Mouse (Mus musculus) heart, postnatal 0 days (tissue): ENCODE measurements around the gene Znrf1. TPM values are rescaled to one million over a fixed set of nuclear protein-coding genes. Genes with fewer than 3 reads are reported as not detected.

ENCODE experiments used
- ATAC-seq: fragments of 200-750 bp; cut with Nextera tagmentation; 2 replicates; pipeline ENCODE4 v1.8.0; 2017; ENCODE audit warnings: low read depth, moderate number of reproducible peaks, moderate library complexity; ENCODE audit not compliant: insufficient read depth
- DNase-seq: peaks from one replicate; pipeline ENCODE4 v3.0.0-alpha.2; 2016; ENCODE audit warnings: low spot score
- H3K27ac ChIP-seq: fragments of 300-500 bp; sonication (generic); 2 replicates; pipeline ENCODE4 v1.5.1; 2014; ENCODE audit warnings: low read depth, mild to moderate bottlenecking
- H3K27me3 ChIP-seq: fragments of 300-500 bp; sonication (generic); 2 replicates; pipeline ENCODE4 v1.6.1; 2014; ENCODE audit warnings: low read length, mixed read lengths; ENCODE audit not compliant: control insufficient read depth, insufficient read depth
- H3K36me3 ChIP-seq: fragments of 300-500 bp; sonication (generic); replicated peaks from 2 replicates; pipeline ENCODE4 v1.6.1; 2014; ENCODE audit warnings: low read length, mixed read lengths; ENCODE audit not compliant: control insufficient read depth, insufficient read depth
- H3K4me1 ChIP-seq: fragments of 300-500 bp; sonication (generic); 2 replicates; pipeline ENCODE4 v1.6.1; 2014; ENCODE audit warnings: antibody characterized with exemption; ENCODE audit not compliant: control insufficient read depth, insufficient read depth
- H3K4me2 ChIP-seq: fragments of 300-500 bp; sonication (generic); 2 replicates; pipeline ENCODE4 v1.6.1; 2014; ENCODE audit warnings: low read depth, mild to moderate bottlenecking, low read length, moderate library complexity
- H3K4me3 ChIP-seq: fragments of 300-500 bp; sonication (generic); 2 replicates; pipeline ENCODE4 v1.5.1; 2014; ENCODE audit warnings: low read depth, low read length
- H3K9ac ChIP-seq: fragments of 300-500 bp; sonication (generic); replicated peaks from 2 replicates; pipeline ENCODE4 v1.6.1; 2014; ENCODE audit warnings: low read depth, low read length, mixed read lengths
- H3K9me3 ChIP-seq: fragments of 300-500 bp; sonication (generic); replicated peaks from 2 replicates; pipeline ENCODE4 v1.6.1; 2016; ENCODE audit warnings: low read length; ENCODE audit not compliant: control insufficient read depth
- CTCF ChIP-seq: IDR thresholded peaks from 2 replicates; pipeline ENCODE4 v1.5.1; 2016; ENCODE audit warnings: antibody characterized with exemption, control low read depth, low read depth
- EP300 ChIP-seq: IDR thresholded peaks from 2 replicates; pipeline ENCODE4 v1.6.1; 2016; ENCODE audit warnings: antibody characterized with exemption, low read depth
- WGBS: fragments of 180-500 bp; shearing (Covaris S2); extraction: QIAGEN DNeasy Blood & Tissue Kit; methylation state at CpG from one replicate; pipeline ENCODE4 v1.1.7; 2014; 5-methylcytosine and 5-hydroxymethylcytosine counted together
- polyA plus RNA-seq: library from polyadenylated mRNA; unstranded; fragments of >200 nt; fragmentation: Nextera tagmentation; extraction: Ambion mirVana; gene quantifications from 2 replicates; pipeline ENCODE4 v1.2.1, GENCODE M21; 2015
- total RNA-seq: library from RNA; depleted of rRNA; stranded (reverse); fragments of >200 nt; gene quantifications from 2 replicates; pipeline ENCODE4 v1.2.3, GENCODE M21; 2014; ENCODE audit warnings: low replicate concordance

The Znrf1 gene
- total and polyA plus RNA-seq, 2 experiments from 2014 or later = 13.9 to 52.1 TPM

DNA sequence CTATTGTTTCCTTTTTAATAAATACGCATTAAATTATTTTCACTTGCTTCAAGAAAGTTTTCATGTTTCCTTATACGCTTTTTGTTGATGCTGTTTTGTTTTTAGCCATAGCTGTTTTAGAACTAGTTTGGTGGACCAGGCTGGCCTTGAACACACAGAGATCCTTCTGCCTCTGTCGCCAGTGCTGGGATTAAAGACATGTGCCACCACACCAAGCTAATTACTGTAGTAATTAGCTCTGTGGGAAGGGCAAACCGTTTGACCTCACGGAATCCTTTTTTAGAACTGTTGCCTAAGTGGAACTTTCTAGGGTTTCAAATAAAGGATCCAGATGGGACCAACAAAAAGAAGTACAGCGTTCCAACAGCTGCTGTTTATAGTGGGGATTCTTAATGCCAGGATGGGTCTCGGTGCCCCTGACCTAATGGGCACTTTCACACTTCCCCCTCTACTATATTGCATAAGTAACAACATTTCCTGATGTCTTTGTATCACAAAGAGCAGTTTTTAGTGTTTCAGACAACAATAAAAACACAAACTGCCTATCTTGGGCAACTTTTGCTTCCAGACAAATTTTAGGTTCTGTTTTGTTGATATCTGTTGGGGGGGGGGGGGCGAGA is 15.7 kb downstream of the Znrf1 start:
- DNase-seq (no peak), ATAC-seq (no peak)
- TF ChIP-seq CTCF (no peak), EP300 (no peak)
- Histone ChIP-seq H3K4me3 (no peak overlapping the region), H3K4me1 (peaks cover 31% of the 10 kb centered on the region), H3K36me3 (no peaks in the 10 kb centered on the region), H3K9me3 (no peaks in the 10 kb centered on the region), H3K9ac (no peak overlapping the region), H3K4me2 (no peak overlapping the region), H3K27me3 (no peaks in the 10 kb centered on the region), H3K27ac (peak overlapping the region; percentile 49; the same call in 1 of the 2 replicates)
- 79% methylated on average over 8 of the region's 8 CpGs for WGBS

DNA sequence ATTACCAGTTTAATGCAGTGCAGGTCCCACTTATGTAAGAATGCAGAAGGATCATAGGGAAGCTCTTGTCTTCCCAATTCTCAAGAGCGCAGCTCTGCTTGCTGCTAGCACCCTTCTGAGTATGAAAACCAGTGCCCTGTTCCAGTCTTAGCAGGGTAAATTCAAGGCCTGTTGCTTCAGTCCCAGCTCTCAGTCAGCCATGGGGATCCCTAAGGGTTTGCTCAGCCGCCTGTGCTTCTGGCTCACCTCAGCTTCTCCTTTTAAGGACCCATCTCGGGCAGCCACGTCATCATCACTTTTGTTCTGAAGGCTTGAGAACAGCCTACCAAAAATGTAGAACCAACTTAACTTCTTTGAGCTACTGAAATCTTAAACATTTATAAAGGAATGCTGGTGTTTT is 25.9 kb downstream of the Znrf1 start:
- Histone ChIP-seq H3K9ac (no peak overlapping the region), H3K27me3 (no peaks in the 10 kb centered on the region), H3K9me3 (no peaks in the 10 kb centered on the region), H3K27ac (peak overlapping the region; percentile 83), H3K36me3 (peaks cover 3% of the 10 kb centered on the region; the same call in 1 of the 2 replicates), H3K4me3 (no peak overlapping the region), H3K4me1 (peaks cover 38% of the 10 kb centered on the region), H3K4me2 (peak overlapping the region; percentile 39)
- DNase-seq (peak; percentile 49), ATAC-seq (peak; percentile 62)
- WGBS = 31% methylated on average over 4 of the region's 4 CpGs
- TF ChIP-seq EP300 (no peak), CTCF (no peak)

DNA sequence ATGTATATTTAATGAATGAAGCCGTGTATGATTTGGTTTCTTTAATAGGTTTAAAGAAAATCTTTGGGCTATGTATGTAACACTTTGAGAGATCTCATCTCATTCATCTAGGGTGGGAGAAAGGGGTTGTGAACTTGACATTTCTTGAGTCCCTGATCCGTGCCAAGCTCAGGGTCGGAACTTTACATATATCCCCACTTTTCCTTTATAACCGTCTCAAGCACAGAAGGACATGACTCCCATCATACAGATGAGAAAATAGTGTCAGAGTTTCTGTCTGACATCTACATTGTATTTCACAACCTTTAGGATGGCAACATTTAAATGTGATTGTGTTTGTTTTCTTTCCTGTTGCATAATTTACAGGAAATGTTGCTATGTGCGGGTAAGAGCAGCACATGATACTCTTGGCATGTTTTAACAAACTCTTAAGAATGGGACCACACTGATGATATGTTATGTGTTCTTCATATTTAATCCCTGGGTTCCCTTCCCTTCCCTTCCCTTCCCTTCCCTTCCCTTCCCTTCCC is 26.4 kb downstream of the Znrf1 start:
- ATAC-seq = no peak
- Histone ChIP-seq H3K4me2 (no peak overlapping the region), H3K4me3 (no peak overlapping the region), H3K27me3 (no peaks in the 10 kb centered on the region), H3K4me1 (peaks cover 38% of the 10 kb centered on the region), H3K36me3 (peaks cover 3% of the 10 kb centered on the region; the same call in 1 of the 2 replicates), H3K9me3 (no peaks in the 10 kb centered on the region), H3K9ac (no peak overlapping the region), H3K27ac (peak overlapping the region; percentile 83; the same call in 1 of the 2 replicates)
- 76% methylated on average over 5 of the region's 5 CpGs for WGBS
- TF ChIP-seq CTCF (no peak), EP300 (no peak)
- no peak for DNase-seq

DNA sequence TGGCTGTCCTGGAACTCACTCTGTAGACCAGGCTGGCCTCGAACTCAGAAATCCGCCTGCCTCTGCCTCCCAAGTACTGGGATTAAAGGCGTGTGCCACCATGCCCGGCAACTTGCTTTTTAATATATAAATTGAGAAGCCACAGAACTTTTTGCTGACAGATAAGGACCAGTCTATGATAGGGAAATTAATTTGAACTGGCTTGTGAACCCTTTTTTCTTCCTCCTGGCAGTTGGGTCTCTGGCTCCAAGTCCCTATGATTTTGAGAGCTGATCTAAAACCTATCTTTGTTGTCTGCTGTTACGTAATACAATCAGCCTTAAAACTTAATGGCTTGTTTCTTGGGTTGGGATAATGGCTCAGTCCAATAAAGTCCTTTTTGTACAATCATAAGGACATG is 27.2 kb downstream of the Znrf1 start:
- peaks cover 3% of the 10 kb centered on the region; the same call in 1 of the 2 replicates for H3K36me3 ChIP-seq
- TF ChIP-seq EP300 (no peak), CTCF (no peak)
- H3K9ac ChIP-seq = no peak overlapping the region
- no peak for DNase-seq
- peaks cover 38% of the 10 kb centered on the region for H3K4me1 ChIP-seq
- H3K27ac ChIP-seq = peak overlapping the region; percentile 66; the same call in 1 of the 2 replicates
- H3K4me3 ChIP-seq = no peak overlapping the region
- H3K4me2 ChIP-seq = no peak overlapping the region
- ATAC-seq = no peak
- H3K9me3 ChIP-seq = no peaks in the 10 kb centered on the region
- 94% methylated on average over 3 of the region's 5 CpGs for WGBS
- H3K27me3 ChIP-seq = no peaks in the 10 kb centered on the region

DNA sequence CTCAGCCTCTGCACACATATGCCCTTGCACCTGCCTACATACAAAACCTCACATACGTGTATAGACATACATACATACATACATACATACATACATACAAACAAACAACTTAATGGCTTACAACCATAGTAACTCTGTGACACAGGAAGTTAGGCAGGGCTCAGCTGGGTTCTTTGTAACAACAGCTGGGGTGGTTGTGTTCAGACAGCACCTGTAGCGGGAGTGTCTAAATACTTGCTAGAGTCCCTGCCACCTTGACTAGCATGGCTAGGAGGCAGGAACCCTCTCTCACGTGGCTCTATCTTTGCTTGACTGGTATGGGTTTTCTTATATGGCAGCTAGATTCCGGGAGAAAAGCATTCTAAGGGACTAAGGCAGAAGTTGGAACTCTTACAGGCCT is 27.8 kb downstream of the Znrf1 start:
- H3K27ac ChIP-seq = peak overlapping the region; percentile 66; the same call in 1 of the 2 replicates
- no peak overlapping the region for H3K9ac ChIP-seq
- peaks cover 3% of the 10 kb centered on the region; the same call in 1 of the 2 replicates for H3K36me3 ChIP-seq
- no peaks in the 10 kb centered on the region for H3K9me3 ChIP-seq
- no peak for DNase-seq
- no peak for ATAC-seq
- peaks cover 37% of the 10 kb centered on the region for H3K4me1 ChIP-seq
- H3K4me2 ChIP-seq = no peak overlapping the region
- WGBS = 83% methylated on average over 4 of the region's 4 CpGs
- TF ChIP-seq EP300 (no peak), CTCF (no peak)
- H3K4me3 ChIP-seq = no peak overlapping the region
- H3K27me3 ChIP-seq = no peaks in the 10 kb centered on the region
